Mouse (Mus musculus) ES-E14 (cell line): ENCODE data around the gene Ccdc89. TPM values are rescaled to one million over a fixed set of nuclear protein-coding genes. Genes with fewer than 3 reads are reported as not detected.

Experiments used
- DNase-seq: peaks from one replicate; pipeline ENCODE4 v3.0.0-alpha.2; 2013; ENCODE audit warnings: low read depth, low spot score
- H3K27ac ChIP-seq: 2 replicates; pipeline ENCODE4 v1.5.1; 2012; ENCODE audit warnings: low read depth, mild to moderate bottlenecking, low read length, moderate library complexity, mixed read lengths; ENCODE audit not compliant: poor library complexity, insufficient read depth, severe bottlenecking
- H3K36me3 ChIP-seq: 2 replicates; pipeline ENCODE4 v1.6.1; 2012; ENCODE audit warnings: mild to moderate bottlenecking, low read length, moderate library complexity, mixed read lengths; ENCODE audit not compliant: control insufficient read depth, poor library complexity, insufficient read depth, severe bottlenecking
- H3K4me1 ChIP-seq, 2 experiments: fragments of 150-350 bp in 1 of 2; sonication (generic) in 1 of 2; 2 replicates each; pipeline ENCODE4 v1.6.1; 2012; ENCODE audit warnings: low read length in 2 of 2, mild to moderate bottlenecking in 1 of 2, mixed read lengths in 1 of 2; ENCODE audit not compliant: control insufficient read depth in 2 of 2, insufficient read depth in 2 of 2, poor library complexity in 1 of 2
- H3K4me3 ChIP-seq, 2 experiments: fragments of 150-350 bp in 1 of 2; sonication (generic) in 1 of 2; 2 replicates each; pipeline ENCODE4 v1.5.1; 2012; ENCODE audit warnings: low read length in 2 of 2, low read depth in 1 of 2, mild to moderate bottlenecking in 1 of 2, mixed read lengths in 1 of 2; ENCODE audit not compliant: insufficient read depth in 1 of 2, poor library complexity in 1 of 2, severe bottlenecking in 1 of 2
- H3K9ac ChIP-seq: 2 replicates; pipeline ENCODE4 v1.6.1; 2012; ENCODE audit warnings: low read depth, mild to moderate bottlenecking, low read length, mixed read lengths; ENCODE audit not compliant: poor library complexity, insufficient read depth, severe bottlenecking
- H3K9me3 ChIP-seq: fragments of 150-350 bp; sonication (generic); 2 replicates; pipeline ENCODE4 v1.6.1; 2012; ENCODE audit warnings: low read depth, mild to moderate bottlenecking, low read length; ENCODE audit not compliant: control insufficient read depth, insufficient read depth
- CHD2 ChIP-seq: IDR thresholded peaks from 2 replicates; pipeline ENCODE4 v1.6.1; 2014; ENCODE audit warnings: mild to moderate bottlenecking, low read depth, low read length, inconsistent platforms
- HCFC1 ChIP-seq: IDR thresholded peaks from 2 replicates; pipeline ENCODE4 v1.6.1; 2012; ENCODE audit warnings: low read length, inconsistent platforms, borderline replicate concordance; ENCODE audit not compliant: insufficient read depth
- MAFK ChIP-seq: IDR thresholded peaks from 2 replicates; pipeline ENCODE4 v1.6.1; 2014; ENCODE audit warnings: mild to moderate bottlenecking, low read depth, low read length, inconsistent platforms; ENCODE audit not compliant: insufficient read depth
- ZC3H11A ChIP-seq: IDR thresholded peaks from 2 replicates; pipeline ENCODE4 v1.6.1; 2012; ENCODE audit warnings: low read depth, mild to moderate bottlenecking, inconsistent platforms, low read length, borderline replicate concordance
- ZNF384 ChIP-seq: IDR thresholded peaks from 2 replicates; pipeline ENCODE4 v1.6.1; 2012; ENCODE audit warnings: low read depth, low read length, inconsistent platforms
- in situ Hi-C, 2 experiments: fragments of 600-800 bp; cut with MboI; formaldehyde crosslinking; loops; one replicate each; pipeline ENCODE4 v1.15.1; 2025; ENCODE audit warnings: low sequenced_read_pairs in 2 of 2, inconsistent platforms in 1 of 2; ENCODE audit not compliant: unreplicated experiment in 2 of 2
- total RNA-seq: library from RNA; depleted of rRNA; stranded (reverse); fragments of 300-350 nt; gene quantifications from 2 replicates; pipeline ENCODE4 v1.2.3, GENCODE M21; 2012

Ccdc89 gene
- total RNA-seq, 1 experiment, result 1.0 TPM

GRCm38 (mm10) chr7:90460330-90460729, 34.0 kb downstream of the Ccdc89 start:
- Histone ChIP-seq H3K4me3 (no peak overlapping the region), H3K4me1 (peaks cover 0 to 2% of the 10 kb centered on the region in 2 experiments; a peak in 1 of 4 replicates), H3K9ac (no peak overlapping the region), H3K36me3 (no peaks in the 10 kb centered on the region), H3K9me3 (no peaks in the 10 kb centered on the region), H3K27ac (no peak overlapping the region)
- TF ChIP-seq HCFC1 (no peak), ZC3H11A (no peak), CHD2 (no peak), ZNF384 (no peak), MAFK (no peak)
- in situ Hi-C loops, result no loop called here
- peak; percentile 51 for DNase-seq

- Histone ChIP-seq H3K36me3 (no peaks in the 10 kb centered on the region), H3K4me3 (peak overlapping the region in 1 of 2 experiments; percentile 14; a peak in 1 of 4 replicates), H3K9me3 (no peaks in the 10 kb centered on the region), H3K9ac (no peak overlapping the region), H3K27ac (no peak overlapping the region), H3K4me1 (peaks cover 0 to 2% of the 10 kb centered on the region in 2 experiments; a peak in 1 of 4 replicates)
- no peak for DNase-seq
- TF ChIP-seq ZC3H11A (no peak), CHD2 (no peak), ZNF384 (no peak), HCFC1 (no peak), MAFK (no peak)
- in situ Hi-C loops, result no loop called here
These were observed 34.6 kb downstream of the Ccdc89 start for GRCm38 (mm10) chr7:90460930-90461329.

- Histone ChIP-seq H3K4me1 (peaks cover 0 to 2% of the 10 kb centered on the region in 2 experiments; a peak in 1 of 4 replicates), H3K4me3 (0 out of 4 replicates have a peak overlapping the region, but pooled peaks of 1 of the 2 experiments have one; percentile 14), H3K36me3 (no peaks in the 10 kb centered on the region), H3K9ac (no peak overlapping the region), H3K27ac (no peak overlapping the region), H3K9me3 (no peaks in the 10 kb centered on the region)
- in situ Hi-C loops, result no loop called here
- no peak for DNase-seq
- TF ChIP-seq ZNF384 (no peak), CHD2 (no peak), MAFK (no peak), HCFC1 (no peak), ZC3H11A (no peak)
These were observed 35.1 kb downstream of the Ccdc89 start for GRCm38 (mm10) chr7:90461441-90461840.

- Histone ChIP-seq H3K4me3 (no peak overlapping the region), H3K9ac (no peak overlapping the region), H3K4me1 (peaks cover 2 to 4% of the 10 kb centered on the region in 2 experiments; a peak in 1 of 4 replicates), H3K9me3 (no peaks in the 10 kb centered on the region), H3K27ac (peak overlapping the region; percentile 18; the same call in 1 of the 2 replicates), H3K36me3 (no peaks in the 10 kb centered on the region; the same call in 1 of the 2 replicates)
- DNase-seq, result no peak
- in situ Hi-C loops, result no loop called here
- TF ChIP-seq MAFK (no peak), ZNF384 (no peak), CHD2 (no peak), HCFC1 (no peak), ZC3H11A (no peak)
These were observed 47.1 kb downstream of the Ccdc89 start for GRCm38 (mm10) chr7:90473511-90473910.

GRCm38 (mm10) chr7:90475793-90476312, 49.5 kb downstream of the Ccdc89 start, which contains the start of gene Tmem126b:
Tmem126b (minus strand) TSS chr7:90476001.
- peak; percentile 98 for DNase-seq
- Histone ChIP-seq H3K9ac (peak within 1 kb of the TSS; percentile 79), H3K4me3 (peak within 1 kb of the TSS; percentile 77 to 78), H3K27ac (no peak within 1 kb of the TSS), H3K9me3 (no peaks in the 10 kb centered on the region), H3K36me3 (no peaks in the 10 kb centered on the region), H3K4me1 (peaks cover 2 to 4% of the 10 kb centered on the region in 2 experiments; a peak in 1 of 4 replicates)
- in situ Hi-C loops, result loop anchor here in 1 of 2 experiments (25.0 kb wide), 1 partner anchor 961 kb away; no protein-coding TSS in a partner anchor
- TF ChIP-seq CHD2 (no peak), HCFC1 (peak; percentile 71; the same call in 1 of the 2 replicates)
